Mouse (Mus musculus): ENCODE measurements around the gene Spsb1.

The Spsb1 gene

DNA sequence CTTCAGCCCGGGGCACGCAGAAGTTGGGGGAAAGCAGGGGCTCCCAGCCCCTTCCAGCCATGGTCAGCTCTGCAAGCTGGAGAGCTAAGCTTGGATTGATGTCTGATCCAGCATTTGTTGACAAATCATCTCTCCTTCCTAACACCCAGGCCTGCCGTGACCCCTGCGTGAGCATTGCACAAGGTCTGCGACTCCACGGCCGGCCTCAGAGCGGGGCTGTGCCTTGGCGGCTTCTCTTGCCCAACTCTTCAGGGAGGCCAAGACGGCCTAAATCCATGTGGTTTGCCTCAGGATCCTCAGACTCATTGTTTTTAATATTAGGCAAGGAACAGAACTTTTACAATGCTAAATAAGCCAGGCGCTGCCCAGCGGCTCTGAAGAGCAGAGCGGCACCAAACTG, 3.6 kb downstream of the Spsb1 start:
- DNase-seq, result no peak

DNA sequence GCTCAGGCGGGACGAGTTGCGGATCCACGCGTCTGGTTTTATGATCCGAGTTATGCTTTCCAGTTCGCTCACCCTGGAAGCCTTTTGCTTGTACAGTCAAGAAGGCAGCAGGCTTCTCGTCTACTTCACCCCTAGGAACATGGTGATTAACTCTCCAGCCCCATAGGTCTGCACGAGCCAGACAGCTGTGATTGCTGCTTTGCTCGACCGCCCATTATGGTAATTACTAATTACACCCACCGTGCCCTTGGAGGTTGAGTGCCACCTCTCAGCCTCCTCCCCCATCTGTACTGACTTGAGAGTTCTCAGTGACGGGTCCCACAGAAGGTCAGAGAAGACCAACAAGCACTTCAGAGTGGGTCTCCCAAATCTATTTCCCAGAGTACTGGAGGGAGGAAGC, 5.2 kb downstream of the Spsb1 start:
- DNase-seq, result no peak

DNA sequence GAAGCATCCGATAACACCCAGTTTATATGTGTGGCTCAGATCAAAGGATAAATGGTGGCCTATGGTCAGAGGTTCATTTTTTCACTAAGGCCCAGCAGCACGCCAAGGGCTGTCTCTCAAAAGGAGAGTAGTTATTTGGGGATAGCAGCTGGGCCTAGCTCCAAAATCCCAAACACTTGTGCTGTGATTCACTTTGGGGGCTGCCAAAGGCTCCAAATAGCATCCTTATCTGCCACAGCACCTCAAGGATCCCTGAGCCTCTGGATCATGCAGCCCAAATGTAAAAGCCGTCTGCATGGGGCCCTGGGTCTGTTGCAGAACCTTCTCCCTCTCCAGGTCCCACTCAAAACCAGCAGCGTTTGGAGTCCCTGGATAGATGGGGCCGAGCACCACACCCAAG, 6.7 kb downstream of the Spsb1 start:
- no peak for DNase-seq

GRCm38 (mm10) chr4:149947396-149947795, 7.4 kb downstream of the Spsb1 start:
- no peak for DNase-seq

- no peak for DNase-seq
Measured at GRCm38 (mm10) chr4:149945194-149945593, 9.6 kb downstream of the Spsb1 start.

GRCm38 (mm10) chr4:149944214-149944613, 10.6 kb downstream of the Spsb1 start:
- DNase-seq, result no peak

DNA sequence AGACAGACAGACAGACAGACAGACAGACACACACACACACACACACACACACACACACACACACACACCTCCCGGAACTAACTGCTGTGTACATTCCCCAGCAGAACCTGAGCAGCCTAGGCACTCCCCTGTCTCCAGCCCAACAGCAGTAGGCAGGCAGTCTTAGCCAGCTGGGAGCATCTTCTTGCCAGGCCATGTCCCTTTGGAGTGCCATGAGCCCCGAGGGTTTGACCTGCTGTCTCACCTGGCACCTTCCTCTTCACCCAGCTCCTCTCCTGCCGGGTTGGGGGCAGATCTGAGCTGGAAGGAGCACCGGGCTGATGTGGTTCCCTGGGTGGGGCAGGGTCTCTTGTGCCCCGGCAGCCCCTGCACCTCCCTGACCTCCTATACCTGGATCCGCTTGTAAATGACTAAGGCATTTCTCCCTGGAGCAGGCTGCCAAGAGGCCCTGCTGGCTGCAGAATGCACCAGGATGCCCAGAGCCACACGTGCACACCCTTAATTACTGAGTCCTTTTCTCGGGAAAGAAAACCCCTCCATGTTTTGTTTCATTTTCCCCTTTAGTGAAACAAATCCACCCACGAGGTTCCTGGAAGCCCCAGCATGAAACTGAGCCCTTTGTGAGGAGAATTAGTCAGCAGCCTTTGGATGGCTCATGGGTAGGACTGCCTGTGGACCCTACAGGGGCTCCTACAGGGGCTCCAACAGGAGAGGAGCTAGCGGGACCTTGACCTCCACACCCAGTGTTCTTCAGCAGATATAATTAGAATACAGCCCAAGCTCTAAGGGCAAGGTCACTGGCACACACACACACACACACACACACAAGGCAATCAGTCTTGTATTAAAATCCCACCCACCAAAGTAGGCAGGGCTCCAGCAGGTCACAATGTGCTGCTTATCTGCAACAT, 11.8 kb downstream of the Spsb1 start:
- DNase-seq, result no peak

DNA sequence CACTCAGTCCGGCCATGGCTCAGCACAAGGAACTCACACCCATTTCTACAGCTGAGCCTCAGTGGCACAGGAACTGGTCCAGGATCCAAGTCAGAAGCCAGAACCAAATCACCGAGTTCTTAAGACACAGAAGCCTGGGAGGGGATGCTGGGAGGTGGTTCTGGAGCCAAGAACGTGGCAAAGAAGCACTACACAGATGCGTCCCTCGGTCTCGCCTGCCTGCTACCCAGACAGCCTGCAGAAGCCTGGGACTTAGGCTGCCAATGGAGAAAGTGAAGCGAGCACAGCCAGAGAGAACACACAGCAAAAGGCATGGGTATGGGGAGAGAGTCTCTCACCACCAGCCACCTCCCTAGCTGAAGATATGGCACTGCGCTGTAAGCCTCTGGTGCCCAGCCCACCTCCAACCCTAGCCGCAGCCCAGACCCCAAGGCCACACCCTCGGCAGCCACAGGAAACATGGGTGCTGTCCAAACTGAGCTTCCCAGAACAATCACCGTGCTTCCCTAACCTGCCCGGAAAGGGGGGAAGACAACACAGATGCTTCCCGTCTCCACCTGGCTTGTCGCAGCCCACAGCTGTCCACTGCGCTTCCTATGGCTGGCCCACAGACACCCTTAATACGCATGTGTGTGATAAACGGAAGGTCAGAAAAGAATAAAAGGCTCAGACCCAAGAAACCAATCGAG, 13.6 kb downstream of the Spsb1 start:
- no peak for DNase-seq

DNA sequence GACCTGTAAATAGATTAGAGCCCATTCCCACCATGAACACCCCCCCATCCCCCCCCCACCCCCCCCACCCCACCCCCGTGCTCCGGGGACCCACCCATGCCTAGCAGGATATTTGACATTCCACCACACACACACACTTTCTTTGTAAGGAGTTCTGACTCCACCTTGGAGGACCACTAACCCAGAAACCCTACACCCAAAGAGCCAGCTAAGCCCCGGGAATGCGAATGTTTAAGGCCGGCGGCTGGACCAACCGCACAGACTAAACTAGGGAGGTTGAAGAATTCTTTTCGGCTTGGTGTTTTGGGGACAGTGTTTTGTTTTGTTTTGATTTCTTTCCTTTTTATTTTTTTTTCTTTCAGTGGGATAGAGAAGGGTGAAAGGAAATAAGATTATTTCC, 16.1 kb downstream of the Spsb1 start:
- DNase-seq, result no peak

DNA sequence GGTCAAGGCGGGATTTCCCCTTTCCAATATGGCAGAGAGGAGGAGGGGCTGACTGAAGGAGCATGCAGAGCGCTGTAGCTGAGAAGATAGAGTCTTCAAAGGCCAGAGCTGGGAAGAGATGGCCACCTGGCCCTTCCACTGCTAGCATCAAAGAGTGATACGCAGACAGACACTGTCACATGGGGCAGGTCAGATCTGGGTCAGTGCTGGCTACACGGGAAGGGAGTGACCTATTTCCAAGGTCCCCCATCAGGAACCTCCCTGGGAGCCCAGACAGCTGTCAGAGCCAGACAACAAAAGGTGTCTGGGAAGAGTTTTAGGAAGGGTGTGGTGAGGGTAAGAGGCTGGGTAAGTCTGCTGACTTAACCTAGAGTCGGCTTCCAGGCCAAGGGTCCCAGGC, 17.9 kb downstream of the Spsb1 start:
- no peak for DNase-seq

- no peak for DNase-seq
Measured at GRCm38 (mm10) chr4:149935470-149935869, 19.4 kb downstream of the Spsb1 start.

DNA sequence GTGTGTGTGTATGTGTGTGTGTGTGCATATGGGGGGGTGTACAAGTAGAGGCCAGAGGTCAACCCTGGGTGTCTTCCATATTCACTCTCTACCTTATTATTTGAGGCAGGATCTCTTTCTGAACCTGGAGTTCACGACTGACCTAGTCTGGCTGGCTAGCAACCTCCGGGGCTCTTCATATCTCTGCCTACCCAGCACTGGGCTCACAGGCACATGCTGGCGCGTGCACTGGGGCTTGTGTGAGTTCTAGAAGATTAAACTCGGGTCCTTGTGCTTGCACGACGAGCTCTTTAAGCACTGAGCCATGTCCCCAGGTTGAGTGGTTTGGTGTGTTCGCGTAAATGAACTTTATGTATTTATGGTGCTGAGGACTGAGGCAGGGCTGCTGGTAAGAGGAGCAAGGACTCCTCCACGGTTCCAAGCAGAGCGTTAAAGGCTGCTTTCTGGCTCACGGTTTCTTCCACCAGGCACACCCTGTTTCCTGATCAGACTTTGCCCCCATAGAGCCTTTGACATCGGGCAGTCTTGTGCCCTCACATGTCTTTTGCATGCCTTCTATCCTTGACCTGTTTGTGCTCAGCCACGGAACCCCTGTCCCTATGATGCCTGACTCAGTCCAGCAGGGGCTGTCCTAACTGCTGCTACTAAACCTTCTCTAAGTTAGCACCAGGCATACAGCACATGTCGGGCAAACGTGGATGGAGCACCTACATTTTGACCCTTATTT, 21.2 kb downstream of the Spsb1 start:
- DNase-seq, result no peak

GRCm38 (mm10) chr4:149933025-149933424, 21.8 kb downstream of the Spsb1 start:
- no peak for DNase-seq

- DNase-seq, result no peak
Measured at GRCm38 (mm10) chr4:149932108-149932815, 22.6 kb downstream of the Spsb1 start.

- no peak for DNase-seq
Measured at GRCm38 (mm10) chr4:149930755-149931154, 24.1 kb downstream of the Spsb1 start.

DNA sequence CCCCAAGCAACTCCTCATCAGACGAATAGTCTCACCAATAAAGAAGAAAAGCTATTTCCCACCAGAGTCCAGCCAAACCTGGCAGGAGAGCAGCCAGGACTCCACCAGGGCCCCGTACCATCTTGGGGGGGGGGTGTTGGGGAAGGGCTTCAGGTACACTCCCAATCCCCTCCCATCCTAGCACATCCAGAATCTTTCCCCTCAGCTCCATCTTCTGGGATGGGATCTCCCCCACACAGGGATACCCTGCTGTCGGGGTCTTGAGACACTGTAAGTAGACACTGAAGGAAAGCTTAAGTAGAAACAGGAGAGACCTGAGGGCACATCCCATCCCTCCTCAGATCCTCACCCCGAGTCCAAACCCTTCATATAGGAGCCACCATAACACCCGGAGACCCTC, 31.8 kb downstream of the Spsb1 start:
- DNase-seq, result no peak

DNA sequence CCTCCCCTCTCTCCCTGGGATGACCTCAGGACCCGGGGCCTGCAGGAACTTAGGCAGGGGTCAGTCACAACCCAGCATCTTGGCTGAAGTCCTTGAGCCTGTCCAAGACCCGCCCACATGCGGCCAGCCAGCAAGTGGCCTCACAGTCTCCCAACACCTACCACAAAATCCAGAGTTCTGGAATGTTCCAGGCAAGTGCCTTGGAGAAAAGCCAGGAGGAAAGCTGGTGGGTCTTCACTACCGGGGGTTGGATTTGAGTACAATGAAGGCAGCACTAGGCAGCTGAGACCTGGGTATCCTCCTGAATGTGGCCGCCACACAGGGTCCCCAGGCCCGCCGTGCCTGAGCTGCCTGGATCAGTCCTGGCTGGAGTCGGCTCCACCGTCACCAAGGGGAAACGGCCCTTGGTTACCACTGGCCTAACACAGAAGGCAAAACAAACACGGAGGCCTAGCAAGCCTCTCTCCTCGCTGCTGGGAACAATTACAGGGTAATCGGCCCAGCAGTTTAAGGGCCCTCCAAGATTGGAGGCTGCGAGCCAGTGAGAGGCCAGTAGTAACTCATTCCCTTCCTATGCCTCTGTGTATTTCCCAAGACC, 32.6 kb downstream of the Spsb1 start:
- DNase-seq, result no peak

GRCm38 (mm10) chr4:149920886-149921285, 34.0 kb downstream of the Spsb1 start:
- no peak for DNase-seq

- no peak for DNase-seq
Measured at GRCm38 (mm10) chr4:149918455-149919070, 36.3 kb downstream of the Spsb1 start.

- no peak for DNase-seq
Measured at GRCm38 (mm10) chr4:149916831-149917230, 38.0 kb downstream of the Spsb1 start.

DNA sequence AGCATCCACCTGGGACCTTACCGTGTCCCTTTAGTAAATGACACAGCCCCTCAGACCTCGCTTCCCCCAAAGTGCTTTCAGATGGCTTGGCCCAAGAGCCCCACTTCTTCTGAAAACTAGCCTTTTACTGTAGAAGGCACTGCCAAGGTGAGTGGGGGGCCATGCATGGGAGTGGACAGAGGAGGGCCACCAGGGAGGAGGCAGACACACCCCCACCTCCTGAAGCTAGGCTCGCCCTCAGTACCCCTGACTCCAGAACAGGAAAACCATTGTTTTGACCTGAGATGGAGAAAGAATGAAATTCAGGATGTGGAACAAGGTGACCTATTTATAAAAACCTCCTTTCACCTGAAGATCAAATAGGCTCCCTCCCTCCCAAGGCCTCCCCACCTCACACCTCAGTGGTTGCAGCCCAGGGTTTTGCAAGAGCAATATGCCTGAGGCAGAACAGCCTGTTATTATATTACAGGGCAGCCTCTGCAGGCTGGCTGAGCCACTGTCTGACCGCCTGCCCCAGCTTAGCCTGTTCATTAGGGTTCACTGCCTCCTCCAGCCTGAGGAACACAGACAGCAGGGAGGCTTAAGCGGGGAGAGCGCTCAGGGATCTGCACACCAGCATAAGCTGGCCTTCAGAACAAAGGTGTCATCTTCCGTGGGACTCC, 41.0 kb downstream of the Spsb1 start:
- no peak for DNase-seq
